Mouse (Mus musculus) hindbrain, embryonic 10.5 days (tissue): ENCODE results near the gene Dnah6. TPM values are rescaled to one million over a fixed set of nuclear protein-coding genes. Genes with fewer than 3 reads are reported as not detected.

Experiments used
- DNase-seq: peaks from one replicate; pipeline ENCODE4 v3.0.0-alpha.2; 2017; ENCODE audit warnings: low spot score
- H3K27ac ChIP-seq: fragments of 300-500 bp; sonication (generic); 2 replicates; pipeline ENCODE4 v1.5.1; 2016; ENCODE audit warnings: mild to moderate bottlenecking, moderate library complexity
- H3K27me3 ChIP-seq: fragments of 300-500 bp; sonication (generic); 2 replicates; pipeline ENCODE4 v1.6.1; 2016; ENCODE audit warnings: mild to moderate bottlenecking; ENCODE audit not compliant: poor library complexity, insufficient read depth, severe bottlenecking
- H3K36me3 ChIP-seq: fragments of 300-500 bp; sonication (generic); 2 replicates; pipeline ENCODE4 v1.6.1; 2016; ENCODE audit warnings: mild to moderate bottlenecking, moderate library complexity
- H3K4me1 ChIP-seq: fragments of 300-500 bp; sonication (generic); replicated peaks from 2 replicates; pipeline ENCODE4 v1.6.1; 2016; ENCODE audit warnings: mild to moderate bottlenecking
- H3K4me3 ChIP-seq: fragments of 300-500 bp; sonication (generic); 2 replicates; pipeline ENCODE4 v1.5.1; 2016; ENCODE audit warnings: mild to moderate bottlenecking, moderate library complexity
- H3K9me3 ChIP-seq: fragments of 300-500 bp; sonication (generic); 2 replicates; pipeline ENCODE4 v1.6.1; 2016; ENCODE audit warnings: mild to moderate bottlenecking, moderate library complexity
- WGBS: fragments of 180-500 bp; shearing (Covaris S2); methylation state at CpG from one replicate; pipeline ENCODE4 v1.1.7; 2016; 5-methylcytosine and 5-hydroxymethylcytosine counted together
- polyA plus RNA-seq: library from polyadenylated mRNA; unstranded; fragments of >200 nt; fragmentation: Nextera tagmentation; extraction: Ambion mirVana; gene quantifications from 2 replicates; pipeline ENCODE4 v1.2.1, GENCODE M21; 2016

Dnah6 gene
- polyA plus RNA-seq, 1 experiment from 2014 or later = 0.27 TPM

GRCm38 (mm10) chr6:73248237-73249048 is 27.0 kb upstream of the Dnah6 start, which contains the start of gene Suclg1:
Suclg1 (plus strand) TSS chr6:73248382.
- H3K27ac ChIP-seq = peak within 1 kb of the TSS; percentile 93
- under 1% methylated on average over 58 of the region's 58 CpGs for WGBS
- H3K36me3 ChIP-seq = no peaks in the 10 kb centered on the region
- DNase-seq = peak; percentile 86
- no peaks in the 10 kb centered on the region for H3K27me3 ChIP-seq
- no peaks in the 10 kb centered on the region for H3K9me3 ChIP-seq
- peaks cover 12% of the 10 kb centered on the region for H3K4me1 ChIP-seq
- peak within 1 kb of the TSS; percentile 87 for H3K4me3 ChIP-seq

GRCm38 (mm10) chr6:73247452-73247851 is 26.0 kb upstream of the Dnah6 start:
- H3K4me3 ChIP-seq = peak overlapping the region; percentile 87
- no peaks in the 10 kb centered on the region for H3K9me3 ChIP-seq
- H3K27me3 ChIP-seq = no peaks in the 10 kb centered on the region
- peaks cover 12% of the 10 kb centered on the region for H3K4me1 ChIP-seq
- no peaks in the 10 kb centered on the region for H3K36me3 ChIP-seq
- DNase-seq = peak; percentile 34
- WGBS = 44% methylated on average over 4 of the region's 4 CpGs
- no peak overlapping the region for H3K27ac ChIP-seq

GRCm38 (mm10) chr6:73246821-73247220 is 25.4 kb upstream of the Dnah6 start:
- H3K36me3 ChIP-seq = no peaks in the 10 kb centered on the region
- no peak overlapping the region for H3K4me3 ChIP-seq
- H3K4me1 ChIP-seq = peaks cover 12% of the 10 kb centered on the region
- DNase-seq = no peak
- no peaks in the 10 kb centered on the region for H3K9me3 ChIP-seq
- H3K27ac ChIP-seq = no peak overlapping the region
- no peaks in the 10 kb centered on the region for H3K27me3 ChIP-seq
- 82% methylated on average over 2 of the region's 2 CpGs for WGBS

GRCm38 (mm10) chr6:73235650-73236049 is 14.2 kb upstream of the Dnah6 start:
- no peak for DNase-seq
- Histone ChIP-seq H3K4me3 (no peak overlapping the region), H3K9me3 (peaks cover 10% of the 10 kb centered on the region; the same call in 1 of the 2 replicates), H3K36me3 (no peaks in the 10 kb centered on the region), H3K27ac (no peak overlapping the region), H3K27me3 (no peaks in the 10 kb centered on the region), H3K4me1 (no peaks in the 10 kb centered on the region)
- 71% methylated on average over 3 of the region's 3 CpGs for WGBS

- Histone ChIP-seq H3K36me3 (no peaks in the 10 kb centered on the region), H3K9me3 (peaks cover 10% of the 10 kb centered on the region; the same call in 1 of the 2 replicates), H3K4me1 (no peaks in the 10 kb centered on the region), H3K27ac (no peak overlapping the region), H3K4me3 (no peak overlapping the region), H3K27me3 (no peaks in the 10 kb centered on the region)
- DNase-seq = no peak
- 94% methylated on average over 6 of the region's 6 CpGs for WGBS
These were observed 12.9 kb upstream of the Dnah6 start for GRCm38 (mm10) chr6:73234302-73234900.

- DNase-seq = no peak
- H3K27me3 ChIP-seq = no peaks in the 10 kb centered on the region
- WGBS = 94% methylated on average over 6 of the region's 6 CpGs
- H3K4me3 ChIP-seq = no peak overlapping the region
- H3K27ac ChIP-seq = no peak overlapping the region
- H3K9me3 ChIP-seq = peaks cover 9% of the 10 kb centered on the region; the same call in 1 of the 2 replicates
- no peaks in the 10 kb centered on the region for H3K36me3 ChIP-seq
- H3K4me1 ChIP-seq = no peaks in the 10 kb centered on the region
These were observed 11.8 kb upstream of the Dnah6 start for GRCm38 (mm10) chr6:73233202-73233726.

- WGBS = 88% methylated on average over 12 of the region's 12 CpGs
- no peaks in the 10 kb centered on the region for H3K27me3 ChIP-seq
- H3K36me3 ChIP-seq = no peaks in the 10 kb centered on the region
- H3K27ac ChIP-seq = no peak overlapping the region
- peaks cover 3% of the 10 kb centered on the region; the same call in 1 of the 2 replicates for H3K9me3 ChIP-seq
- H3K4me1 ChIP-seq = no peaks in the 10 kb centered on the region
- no peak for DNase-seq
- no peak overlapping the region for H3K4me3 ChIP-seq
These were observed 10.7 kb upstream of the Dnah6 start for GRCm38 (mm10) chr6:73232152-73232584.

GRCm38 (mm10) chr6:73228881-73229280 is 7.4 kb upstream of the Dnah6 start:
- Histone ChIP-seq H3K4me3 (no peak overlapping the region), H3K27ac (no peak overlapping the region), H3K36me3 (no peaks in the 10 kb centered on the region), H3K9me3 (no peaks in the 10 kb centered on the region), H3K27me3 (no peaks in the 10 kb centered on the region), H3K4me1 (no peaks in the 10 kb centered on the region)
- 72% methylated on average over 3 of the region's 3 CpGs for WGBS
- DNase-seq = no peak

- H3K4me3 ChIP-seq = no peak overlapping the region
- H3K9me3 ChIP-seq = no peaks in the 10 kb centered on the region
- H3K27ac ChIP-seq = no peak overlapping the region
- H3K4me1 ChIP-seq = no peaks in the 10 kb centered on the region
- peak; percentile 10 for DNase-seq
- no peaks in the 10 kb centered on the region for H3K36me3 ChIP-seq
- 48% methylated on average over 4 of the region's 4 CpGs for WGBS
- H3K27me3 ChIP-seq = no peaks in the 10 kb centered on the region
These were observed 7.0 kb upstream of the Dnah6 start for GRCm38 (mm10) chr6:73228408-73228807.

- DNase-seq = peak; percentile 25
- 47% methylated on average over 10 of the region's 10 CpGs for WGBS
These were observed 6.1 kb upstream of the Dnah6 start for GRCm38 (mm10) chr6:73227376-73228158.

GRCm38 (mm10) chr6:73222841-73223526 is 1.5 kb upstream of the Dnah6 start:
- Histone ChIP-seq H3K9me3 (no peaks in the 10 kb centered on the region), H3K4me1 (peaks cover 18% of the 10 kb centered on the region), H3K27ac (peak overlapping the region; percentile 50), H3K27me3 (no peaks in the 10 kb centered on the region), H3K36me3 (no peaks in the 10 kb centered on the region), H3K4me3 (peak overlapping the region; percentile 29)
- 17% methylated on average over 10 of the region's 10 CpGs for WGBS
- peak; percentile 63 for DNase-seq

More at GRCm38 (mm10) chr6:73227376-73228158, 6.1 kb upstream of the Dnah6 start:
- Histone ChIP-seq H3K4me1 (0 out of 2 replicates have a peak, but pooled peaks cover 6% of the 10 kb centered on the region), H3K27ac (no peak overlapping the region), H3K9me3 (no peaks in the 10 kb centered on the region), H3K27me3 (no peaks in the 10 kb centered on the region), H3K36me3 (no peaks in the 10 kb centered on the region), H3K4me3 (no peak overlapping the region)
